Mouse (Mus musculus) monocyte, adult 2 months (primary cell): ENCODE measurements around the gene Klhl26.

Experiments used
- DNase-seq, 2 experiments: peaks; one replicate each; pipeline ENCODE4 v3.0.0; 2022; ENCODE audit warnings: low spot score in 2 of 2, low read depth in 1 of 2

The Klhl26 gene

DNA sequence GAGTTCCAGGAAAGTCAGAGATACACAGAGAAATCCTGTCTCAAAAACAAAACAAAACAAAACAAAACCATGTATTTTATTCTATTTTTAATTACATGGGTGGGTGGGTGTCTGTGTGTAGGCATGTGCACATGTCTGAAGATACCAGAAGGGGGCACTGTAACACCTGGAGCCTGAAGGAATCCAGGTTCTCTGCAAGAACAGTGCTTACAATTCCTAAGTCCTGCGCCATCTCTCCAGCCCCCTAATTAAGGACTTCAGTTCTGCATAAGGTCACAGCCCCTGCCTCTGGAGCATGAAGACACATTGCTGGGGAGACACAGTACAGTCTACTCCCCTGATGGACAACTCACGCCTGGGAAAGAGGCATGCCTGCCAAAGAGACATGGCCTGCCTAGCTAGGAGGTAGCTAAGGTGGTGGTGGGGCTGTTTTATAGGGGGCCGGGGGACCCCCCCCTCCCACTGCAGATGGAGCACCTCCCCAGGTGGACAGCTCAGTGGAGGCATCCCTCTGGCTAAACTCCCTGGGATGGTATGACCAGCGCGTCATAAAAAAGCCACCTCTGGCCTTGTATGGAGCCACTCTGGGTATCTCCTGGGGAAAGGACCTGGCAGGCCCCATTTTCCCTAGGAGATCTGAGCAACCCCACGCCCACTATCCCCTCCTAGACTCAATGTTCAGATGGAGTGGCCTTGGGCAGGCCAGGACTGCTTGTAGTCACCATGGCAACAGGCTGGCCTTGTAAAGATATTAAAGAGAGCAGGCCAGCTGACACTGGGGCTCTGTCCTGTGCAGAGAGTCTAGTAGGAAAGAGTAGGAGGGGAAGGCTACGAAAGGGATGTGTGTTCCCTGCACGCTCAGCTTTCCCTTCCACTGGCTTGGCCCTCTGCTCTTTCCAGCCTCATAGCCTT is 61.0 kb downstream of the Klhl26 start:
- no peak for DNase-seq

DNA sequence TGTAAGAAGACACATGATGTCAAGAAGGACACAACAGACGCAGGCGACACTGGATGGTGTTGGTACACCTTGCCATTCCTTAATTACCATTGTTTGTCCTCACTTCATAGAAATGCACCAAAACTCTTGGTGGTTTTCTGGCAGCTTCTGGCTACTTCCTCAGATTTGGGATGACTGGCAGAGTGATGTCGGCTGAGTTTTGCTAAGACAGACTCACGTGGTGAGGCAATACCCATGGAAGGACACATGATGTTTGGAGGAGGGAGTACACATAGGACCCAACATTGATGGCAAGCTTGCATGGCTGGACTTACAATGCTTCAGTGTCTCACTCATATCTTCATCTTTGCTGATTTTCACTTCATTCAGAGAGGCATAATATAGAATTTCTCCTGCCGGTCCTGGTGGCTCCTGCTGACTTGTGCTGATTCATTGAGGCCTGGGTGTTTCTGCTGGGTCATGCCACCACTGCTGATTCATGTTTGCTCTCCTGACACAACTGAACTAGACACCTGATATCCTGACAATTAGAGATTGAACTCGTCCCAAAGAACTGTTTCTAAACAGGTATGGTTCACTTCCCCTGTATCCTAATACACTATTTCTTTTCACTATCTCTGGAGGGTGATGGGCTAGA is 62.3 kb downstream of the Klhl26 start:
- no peak for DNase-seq

DNA sequence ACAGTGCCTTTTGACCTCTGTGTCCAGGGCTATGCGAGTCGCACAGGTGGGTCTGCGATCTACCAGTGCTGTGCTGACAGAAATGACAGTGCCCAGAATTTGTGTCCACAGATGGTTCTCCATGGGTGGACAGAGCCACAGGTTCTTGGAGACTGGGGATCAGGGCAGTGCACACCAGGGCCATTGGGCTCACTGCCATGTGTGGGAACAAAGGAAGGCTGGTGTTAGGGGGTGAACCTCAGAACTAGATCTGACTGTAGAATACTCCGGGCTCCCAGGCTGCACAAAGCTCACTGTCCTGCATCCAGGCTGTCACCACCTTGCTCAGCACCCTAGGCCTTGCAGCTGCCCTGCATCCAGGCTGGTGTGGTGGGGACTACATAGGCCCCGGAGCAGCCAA is 66.5 kb downstream of the Klhl26 start:
- DNase-seq = no peak

GRCm38 (mm10) chr8:70409455-70409871 is 67.3 kb downstream of the Klhl26 start:
- no peak for DNase-seq

DNA sequence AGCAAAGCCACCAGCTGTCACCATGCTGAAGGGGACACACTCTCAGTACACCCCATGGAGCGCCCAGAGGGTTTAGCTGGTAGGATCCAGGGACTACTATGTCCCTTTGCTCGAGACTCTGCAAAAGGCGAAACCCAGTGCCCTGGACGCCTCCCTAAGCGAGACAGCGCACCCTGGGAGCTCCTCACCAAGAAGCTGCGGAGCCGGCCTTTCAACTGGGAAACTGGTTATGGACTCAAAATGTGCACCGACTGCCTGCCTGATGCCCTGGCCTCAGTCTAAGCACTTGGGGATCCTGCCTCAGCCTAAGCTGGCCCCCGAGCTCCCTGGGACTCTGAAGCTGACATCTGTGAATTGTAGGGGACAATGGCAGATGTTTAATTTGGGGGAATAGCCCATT is 67.7 kb downstream of the Klhl26 start:
- no peak for DNase-seq

DNA sequence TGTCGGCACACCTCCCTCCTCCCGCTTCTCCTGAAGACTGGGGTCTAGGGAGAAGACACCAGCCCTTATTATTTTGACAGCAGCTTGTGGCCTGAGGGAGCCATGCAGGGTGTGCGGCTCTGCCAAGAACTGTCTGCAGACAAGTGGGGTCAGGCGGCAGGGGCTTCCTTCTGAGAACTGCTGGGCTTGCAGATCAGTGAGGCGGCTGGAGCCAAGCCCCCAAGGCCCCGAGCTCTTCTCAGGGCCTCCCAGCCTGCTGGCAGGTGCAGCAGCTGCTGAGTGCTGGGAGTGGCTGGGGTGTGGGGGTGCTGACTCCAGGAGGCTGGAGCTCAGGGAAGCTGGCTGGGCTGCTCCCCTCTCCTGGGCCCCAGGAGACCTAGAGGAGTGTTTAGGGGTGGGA is 68.5 kb downstream of the Klhl26 start:
- DNase-seq = no peak

GRCm38 (mm10) chr8:70406427-70407069 is 70.2 kb downstream of the Klhl26 start:
- DNase-seq = no peak

DNA sequence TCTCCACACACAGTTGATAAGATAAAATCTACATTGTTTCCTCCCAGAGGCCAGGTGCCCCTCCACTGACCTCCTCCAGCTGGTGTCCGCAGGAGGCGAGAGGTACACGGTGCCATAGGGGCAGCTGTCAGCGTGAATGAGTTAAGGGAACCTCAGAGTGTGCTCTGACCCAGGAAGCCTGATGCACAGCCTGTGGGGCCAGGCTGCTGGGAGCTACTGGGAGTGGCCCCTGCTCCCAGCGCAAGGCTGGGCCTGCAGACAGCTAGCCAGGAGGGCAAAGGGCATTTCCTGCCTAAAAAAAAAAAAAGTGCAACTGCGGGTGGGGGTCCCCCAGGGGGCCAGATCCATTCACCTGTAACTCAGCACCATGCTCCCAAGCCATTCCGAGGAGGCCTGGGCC is 71.6 kb downstream of the Klhl26 start:
- no peak for DNase-seq

DNA sequence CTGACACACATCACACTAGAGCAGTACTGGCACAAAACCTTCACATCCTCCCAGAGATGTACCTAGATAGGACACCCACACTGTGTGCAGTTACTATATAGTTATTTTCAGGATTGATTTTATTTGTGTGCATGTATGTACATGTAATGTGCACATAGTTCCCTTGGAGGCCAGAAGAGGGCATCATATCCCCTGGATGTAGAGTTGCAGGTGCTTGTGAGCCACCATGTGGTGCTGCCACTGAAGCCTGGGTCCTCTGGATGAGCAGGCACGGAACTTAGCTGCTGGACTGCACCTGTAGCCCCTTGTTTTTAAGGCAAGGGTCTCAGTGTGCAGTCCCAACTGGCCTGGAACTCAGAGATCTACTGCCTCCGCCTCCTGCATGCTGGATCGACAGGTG is 72.6 kb downstream of the Klhl26 start:
- no peak for DNase-seq
